Mouse (Mus musculus) stomach, postnatal 0 days (tissue): Measurements from ENCODE around the gene Esp8.

ENCODE experiments used
- CTCF ChIP-seq: IDR thresholded peaks from 2 replicates; pipeline ENCODE4 v1.5.1; 2016; ENCODE audit warnings: antibody characterized with exemption, low read depth, mild to moderate bottlenecking, moderate library complexity
- EP300 ChIP-seq: optimal IDR thresholded peaks from 2 replicates; pipeline ENCODE3; 2016; ENCODE audit warnings: antibody characterized with exemption

DNA sequence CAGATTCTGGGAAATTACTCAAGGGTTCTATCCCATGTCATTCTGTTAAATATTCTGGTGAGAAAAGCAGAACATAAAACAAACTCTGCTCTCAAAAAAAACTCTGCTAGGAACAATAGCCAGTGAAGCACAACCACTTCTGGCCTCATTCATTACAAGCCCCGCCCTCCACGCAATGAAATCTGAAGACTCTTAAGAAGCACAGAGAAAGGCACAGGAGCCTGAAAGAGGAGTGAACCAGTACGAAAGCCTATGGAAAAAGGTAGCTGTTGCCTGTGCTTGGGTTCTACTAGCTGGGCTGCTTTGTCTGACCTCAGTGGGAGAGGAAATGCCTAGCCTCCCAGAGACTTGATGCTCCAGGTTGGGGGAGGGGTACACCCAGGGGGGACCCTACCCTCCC lies at the start of gene Esp8:
- TF ChIP-seq CTCF (no peak), EP300 (no peak)
